Mouse (Mus musculus) testis, adult 2 months (tissue): ENCODE measurements around the gene Arf3. TPM values are rescaled to one million over a fixed set of nuclear protein-coding genes. Genes with fewer than 3 reads are reported as not detected.
"Not testable (repeated sequence)": the region's sequence is repeated elsewhere in the genome, so short reads cannot be mapped to it uniquely, and the experiment has no call there.

Source experiments
- H3K27ac ChIP-seq: fragments of 200-500 bp; 2 replicates; pipeline ENCODE4 v1.5.1; 2012; ENCODE audit warnings: low read depth, low read length; ENCODE audit not compliant: control insufficient read depth, insufficient read depth
- H3K27me3 ChIP-seq: fragments of 200-500 bp; 2 replicates; pipeline ENCODE4 v1.6.1; 2012; ENCODE audit warnings: mild to moderate bottlenecking, low read length, moderate library complexity; ENCODE audit not compliant: control insufficient read depth, insufficient read depth
- H3K36me3 ChIP-seq: fragments of 200-500 bp; 2 replicates; pipeline ENCODE4 v1.6.1; 2012; ENCODE audit warnings: mild to moderate bottlenecking, low read length; ENCODE audit not compliant: control insufficient read depth, insufficient read depth
- H3K4me1 ChIP-seq: fragments of 200-500 bp; 2 replicates; pipeline ENCODE4 v1.6.1; 2012; ENCODE audit warnings: low read length; ENCODE audit not compliant: control insufficient read depth, insufficient read depth
- H3K4me3 ChIP-seq: fragments of 200-500 bp; 2 replicates; pipeline ENCODE4 v1.5.1; 2012; ENCODE audit warnings: low read depth, mild to moderate bottlenecking, low read length, moderate library complexity, mixed read lengths; ENCODE audit not compliant: control insufficient read depth
- CTCF ChIP-seq: fragments of 200-500 bp; IDR thresholded peaks from 2 replicates; pipeline ENCODE4 v1.5.1; 2012; ENCODE audit warnings: low read depth, mild to moderate bottlenecking, inconsistent platforms, low read length, moderate library complexity; ENCODE audit not compliant: control insufficient read depth, insufficient read depth, insufficient replicate concordance
- POLR2A ChIP-seq: fragments of 200-500 bp; IDR thresholded peaks from 2 replicates; pipeline ENCODE4 v1.6.1; 2012; ENCODE audit warnings: low read depth, mild to moderate bottlenecking, inconsistent platforms, low read length, moderate library complexity; ENCODE audit not compliant: control insufficient read depth
- polyA plus RNA-seq: library from polyadenylated mRNA; depleted of rRNA; stranded (reverse); fragments of >200 nt; gene quantifications from 2 replicates; pipeline ENCODE4 v1.2.3, GENCODE M21; 2012; rRNA removed

The Arf3 gene
- polyA plus RNA-seq, result 60.1 and 80.4 TPM in 2 replicates

- peak within 1 kb of the TSS; percentile 87 for H3K4me3 ChIP-seq
- no peaks in the 10 kb centered on the region for H3K27me3 ChIP-seq
- peak within 1 kb of the TSS; percentile 68 for H3K27ac ChIP-seq
- TF ChIP-seq POLR2A (peak; percentile 95), CTCF (no peak)
- peaks cover 3% of the 10 kb centered on the region for H3K4me1 ChIP-seq
- H3K36me3 ChIP-seq, result no peaks in the 10 kb centered on the region
These were observed at the start of gene Arf3 for GRCm38 (mm10) chr15:98762670-98763529. Arf3 (minus strand) TSS chr15:98763214.

GRCm38 (mm10) chr15:98810212-98810611 is 47.2 kb upstream of the Arf3 start:
- not testable (repeated sequence) for H3K36me3 ChIP-seq, H3K27me3 ChIP-seq, H3K4me3 ChIP-seq, H3K27ac ChIP-seq
- H3K4me1 ChIP-seq, result peaks cover 23% of the 10 kb centered on the region

- Histone ChIP-seq H3K4me3 (no peak within 1 kb of the TSS), H3K4me1 (peaks cover 25% of the 10 kb centered on the region)
- TF ChIP-seq CTCF (no peak), POLR2A (no peak)
These were observed 46.4 kb upstream of the Arf3 start, which contains the start of gene Ddn for GRCm38 (mm10) chr15:98809390-98809789. Ddn (minus strand) TSS chr15:98809490.

GRCm38 (mm10) chr15:98808651-98809134 is 45.7 kb upstream of the Arf3 start:
- H3K27me3 ChIP-seq, result peaks cover 3% of the 10 kb centered on the region; the same call in 1 of the 2 replicates
- no peak overlapping the region for H3K4me3 ChIP-seq
- H3K27ac ChIP-seq, result no peak overlapping the region
- peaks cover 30% of the 10 kb centered on the region for H3K4me1 ChIP-seq
- TF ChIP-seq POLR2A, result no peak
- TF ChIP-seq CTCF, result no peak
- no peaks in the 10 kb centered on the region for H3K36me3 ChIP-seq

More at GRCm38 (mm10) chr15:98809390-98809789, 46.4 kb upstream of the Arf3 start, which contains the start of gene Ddn:
- Histone ChIP-seq H3K27ac (no peak within 1 kb of the TSS), H3K36me3 (no peaks in the 10 kb centered on the region; the same call in 1 of the 2 replicates), H3K27me3 (peaks cover 3% of the 10 kb centered on the region; the same call in 1 of the 2 replicates)

- no peaks in the 10 kb centered on the region for H3K36me3 ChIP-seq
- no peak for TF ChIP-seq CTCF
- H3K27me3 ChIP-seq, result peaks cover 3% of the 10 kb centered on the region; the same call in 1 of the 2 replicates
- H3K4me1 ChIP-seq, result peaks cover 30% of the 10 kb centered on the region
- H3K27ac ChIP-seq, result no peak overlapping the region
- H3K4me3 ChIP-seq, result no peak overlapping the region
These were observed 45.1 kb upstream of the Arf3 start for GRCm38 (mm10) chr15:98807895-98808650.

GRCm38 (mm10) chr15:98806809-98807770 is 44.1 kb upstream of the Arf3 start:
- no peaks in the 10 kb centered on the region for H3K36me3 ChIP-seq
- H3K4me3 ChIP-seq, result no peak overlapping the region
- no peak overlapping the region for H3K27ac ChIP-seq
- no peak for TF ChIP-seq CTCF
- no peak for TF ChIP-seq POLR2A
- H3K27me3 ChIP-seq, result peaks cover 3% of the 10 kb centered on the region; the same call in 1 of the 2 replicates
- peaks cover 30% of the 10 kb centered on the region for H3K4me1 ChIP-seq
